Mouse (Mus musculus): ENCODE measurements around the gene Pla2g2e.
A peak's percentile ranks its signal among the peaks of the same experiment; 100 is the strongest.
"Not testable (repeated sequence)": the region's sequence is repeated elsewhere in the genome, so short reads cannot be mapped to it uniquely, and the experiment has no call there.

Pla2g2e gene

DNA sequence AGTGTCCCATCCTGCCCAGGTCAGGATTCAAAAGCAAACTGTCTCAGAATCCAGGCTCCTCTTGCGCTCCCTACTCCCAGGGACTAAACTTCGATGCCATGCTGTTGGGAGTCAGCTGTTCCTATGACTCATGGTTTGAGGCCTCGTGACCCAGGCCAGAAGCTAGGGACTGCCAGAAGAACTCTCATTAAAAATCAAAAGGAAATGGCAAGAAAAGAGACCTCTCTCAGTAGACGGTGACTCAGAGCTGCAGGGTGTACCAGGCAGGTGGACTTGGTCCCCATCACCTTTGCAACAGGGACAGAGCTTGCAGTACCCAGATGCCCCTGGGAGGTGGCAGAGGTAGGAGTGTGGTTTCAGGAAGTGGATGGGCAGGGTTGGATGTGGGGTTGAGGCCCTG lies at the start of gene Pla2g2e:
Pla2g2e (plus strand) TSS at position 212 of the 400 bp plus-strand sequence.
- DNase-seq = no peak

DNA sequence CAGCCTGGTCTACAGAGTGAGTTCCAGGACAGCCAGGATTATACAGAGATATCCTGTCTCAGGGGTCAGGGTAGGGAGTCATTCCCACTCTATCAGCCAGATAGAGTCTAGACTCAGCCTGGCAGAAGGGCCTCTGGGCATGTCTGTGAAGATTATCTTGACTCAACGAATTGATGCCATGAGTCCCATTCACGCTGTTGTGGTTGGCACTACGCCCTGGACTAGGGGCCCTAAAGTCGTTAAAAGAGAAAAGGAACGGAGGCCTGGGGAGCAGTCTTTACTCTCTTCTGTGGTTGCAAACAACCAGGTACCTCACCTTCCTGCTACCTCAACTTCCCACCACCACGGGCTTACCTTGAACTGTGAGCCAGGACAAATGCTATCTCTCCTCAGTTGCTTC lies 37.9 kb upstream of the Pla2g2e start:
- no peak for DNase-seq

DNA sequence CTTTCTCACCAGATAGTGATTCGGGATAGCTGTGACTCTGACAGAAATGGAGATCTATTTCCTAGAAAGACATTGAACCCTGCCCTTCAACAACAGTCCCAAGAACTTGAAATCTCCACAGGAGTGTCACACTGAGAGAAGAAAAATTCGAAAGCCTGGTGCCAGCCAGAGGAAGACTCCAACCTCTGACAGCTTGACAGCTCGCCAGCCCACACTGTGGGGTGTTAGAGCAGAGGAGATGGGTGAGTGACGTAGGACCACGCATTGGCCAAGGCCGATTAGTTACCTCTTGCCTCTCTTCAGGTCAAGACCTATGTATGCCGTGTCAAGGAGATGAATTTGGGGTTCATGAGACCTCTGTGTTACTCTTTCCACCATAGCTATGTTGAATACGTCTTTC lies 37.0 kb upstream of the Pla2g2e start:
- DNase-seq = no peak

DNA sequence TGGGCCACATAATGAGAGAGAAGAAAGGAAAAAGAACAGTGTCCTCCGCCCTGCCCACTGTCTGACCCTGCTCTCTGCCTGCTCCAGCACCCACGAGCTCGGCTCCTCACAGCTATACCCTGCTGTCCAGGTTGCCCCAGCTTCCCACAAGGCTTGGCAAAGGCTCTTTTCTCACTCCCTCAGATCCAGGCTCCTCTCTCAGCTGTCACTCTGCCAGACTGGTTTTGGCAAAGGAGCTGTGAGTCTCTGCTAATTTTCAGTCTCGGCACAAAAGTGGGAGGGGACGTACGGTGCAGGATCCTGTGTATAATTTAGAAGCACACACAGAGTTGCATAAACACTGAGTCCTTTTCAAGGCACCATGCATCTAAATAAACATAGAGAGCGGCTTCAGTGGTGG lies 36.4 kb upstream of the Pla2g2e start:
- peak; percentile 27 for DNase-seq

- DNase-seq = peak; percentile 67
Observed at GRCm38 (mm10) chr4:138851463-138851862, 26.3 kb upstream of the Pla2g2e start.

GRCm38 (mm10) chr4:138852961-138853360 lies 24.8 kb upstream of the Pla2g2e start:
- no peak for DNase-seq

- DNase-seq = no peak
Observed at GRCm38 (mm10) chr4:138855092-138855632, 22.6 kb upstream of the Pla2g2e start.

DNA sequence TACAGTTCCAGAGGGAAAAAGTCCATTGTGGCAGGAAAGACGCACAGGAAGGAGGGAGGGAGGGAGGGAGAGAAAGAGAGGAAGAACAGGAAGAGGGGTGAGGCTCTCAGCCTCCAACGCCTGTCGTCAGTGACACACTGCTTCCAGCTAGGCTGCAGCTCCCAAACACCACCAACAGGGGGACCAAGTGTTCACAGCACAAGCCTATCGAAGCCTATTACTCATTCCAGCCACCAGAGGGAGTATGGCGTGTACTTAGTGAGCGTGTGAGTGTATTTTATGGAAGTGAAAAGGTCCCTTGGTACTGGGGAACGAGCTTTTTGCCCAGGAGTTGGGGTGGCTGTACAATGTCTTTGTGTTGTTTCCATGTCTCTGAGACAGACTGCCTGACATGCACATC lies 21.3 kb upstream of the Pla2g2e start:
- DNase-seq = peak; percentile 64

DNA sequence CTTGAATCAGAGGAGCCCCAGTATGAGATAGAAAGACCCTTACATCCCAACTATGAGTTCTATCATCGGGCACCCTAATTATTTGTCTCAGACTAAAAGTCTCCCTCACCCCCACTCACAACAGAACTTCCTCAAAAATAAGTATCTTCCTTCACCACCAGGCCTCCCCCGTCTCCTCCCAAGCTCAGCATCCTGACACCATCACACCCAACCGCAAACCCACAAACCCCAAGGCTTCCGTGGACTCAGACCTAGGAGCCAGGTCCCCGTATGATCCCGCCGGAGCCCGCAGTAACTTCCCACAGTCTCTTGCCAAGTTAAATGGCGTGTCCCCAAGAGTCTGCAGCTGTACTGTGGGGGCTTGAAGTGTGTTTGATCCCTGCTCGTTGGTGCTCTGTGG lies 20.2 kb upstream of the Pla2g2e start:
- no peak for DNase-seq

DNA sequence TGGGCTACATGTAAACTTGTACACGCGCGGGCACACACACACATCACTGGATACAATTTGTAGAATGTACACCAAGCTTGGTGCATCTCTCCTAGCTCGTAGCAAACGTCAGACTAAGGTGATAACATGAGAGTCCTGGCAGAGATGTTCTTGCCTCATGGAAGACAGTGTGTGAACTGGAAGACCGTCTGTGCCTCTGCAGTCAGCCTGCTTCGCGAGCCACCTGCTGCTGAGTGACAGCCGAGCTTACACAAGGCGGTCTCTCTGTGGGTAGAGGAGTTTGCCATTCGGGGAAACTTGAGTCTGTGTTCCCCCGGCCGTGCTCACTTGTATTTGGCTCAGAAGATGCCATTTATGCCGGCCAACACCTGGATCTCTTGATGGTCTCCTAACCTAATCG lies 19.3 kb upstream of the Pla2g2e start:
- peak; percentile 34 for DNase-seq

DNA sequence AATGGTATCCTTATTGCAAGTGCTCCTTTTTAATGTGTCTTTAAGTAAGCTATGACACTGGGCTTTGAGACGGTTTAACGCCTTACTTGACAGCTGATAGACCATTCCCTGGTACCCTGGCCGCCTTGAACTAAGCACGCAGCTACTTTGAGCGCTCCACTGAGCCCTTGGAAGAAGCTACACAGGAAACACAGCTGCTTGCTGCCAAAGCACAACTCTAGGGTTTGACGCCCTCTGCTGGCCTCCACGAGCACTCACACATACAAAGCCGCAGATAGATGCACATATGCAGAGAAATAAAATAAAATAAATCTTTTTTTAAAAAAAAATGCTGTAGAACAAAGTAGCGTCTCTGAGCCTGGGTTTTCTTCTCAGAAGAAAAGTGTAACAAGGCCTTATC lies 18.5 kb upstream of the Pla2g2e start:
- DNase-seq = peak; percentile 40

DNA sequence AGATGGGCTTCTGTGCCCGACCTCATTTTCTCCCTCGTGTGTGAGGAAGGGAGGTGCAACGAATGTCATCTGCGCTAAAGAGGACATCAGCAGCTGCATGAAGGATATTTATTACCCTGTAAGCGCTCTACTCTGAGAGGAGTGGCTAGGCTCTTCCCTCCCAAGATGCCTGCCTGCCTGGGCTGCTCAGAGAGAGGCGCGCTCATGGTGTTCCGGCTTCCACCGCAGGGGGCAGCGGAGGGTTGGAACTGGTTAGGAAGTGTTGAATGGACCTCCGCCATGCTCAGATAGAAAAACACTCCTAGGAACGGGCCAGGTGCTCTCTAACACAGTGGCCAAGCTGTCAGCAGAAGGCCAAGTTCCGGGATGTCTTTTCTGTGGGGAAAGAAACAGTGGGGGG lies 18.0 kb upstream of the Pla2g2e start:
- DNase-seq = peak; percentile 88

DNA sequence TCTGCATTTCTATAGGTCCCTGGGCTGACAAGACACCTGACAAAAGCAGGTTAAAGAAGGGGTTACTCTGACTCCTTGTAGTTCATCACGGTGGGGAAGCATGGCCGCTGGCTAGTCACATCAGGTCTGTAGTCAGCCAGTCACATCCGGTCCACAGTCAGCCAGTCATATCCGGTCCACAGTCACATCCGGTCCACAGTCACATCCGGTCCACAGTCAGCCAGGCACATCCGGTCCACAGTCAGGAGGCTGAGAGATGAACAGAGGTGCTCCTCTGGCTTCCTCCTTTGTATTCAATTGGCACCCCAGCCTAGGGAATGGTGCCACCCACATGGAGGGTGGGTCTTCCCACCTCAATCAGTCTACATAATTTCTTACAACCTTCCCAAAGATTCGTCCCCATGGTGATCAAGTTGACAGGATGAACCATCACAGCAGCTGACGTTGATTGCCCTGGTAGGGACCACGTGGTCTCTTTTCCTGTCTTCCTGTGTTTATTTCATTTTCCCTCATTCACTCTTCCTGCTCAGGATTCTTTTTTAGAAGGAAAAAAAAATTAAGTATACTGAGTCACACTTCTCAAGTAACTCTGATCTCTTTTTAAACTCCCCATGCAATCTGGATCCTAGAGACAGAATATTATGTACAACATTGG lies 14.3 kb upstream of the Pla2g2e start, which contains the start of gene Pla2g5:
Pla2g5 (minus strand) TSS at position 139 of the 655 bp plus-strand sequence.
- no peak for DNase-seq

- DNase-seq = no peak
Observed at GRCm38 (mm10) chr4:138865092-138865491, 12.7 kb upstream of the Pla2g2e start.

DNA sequence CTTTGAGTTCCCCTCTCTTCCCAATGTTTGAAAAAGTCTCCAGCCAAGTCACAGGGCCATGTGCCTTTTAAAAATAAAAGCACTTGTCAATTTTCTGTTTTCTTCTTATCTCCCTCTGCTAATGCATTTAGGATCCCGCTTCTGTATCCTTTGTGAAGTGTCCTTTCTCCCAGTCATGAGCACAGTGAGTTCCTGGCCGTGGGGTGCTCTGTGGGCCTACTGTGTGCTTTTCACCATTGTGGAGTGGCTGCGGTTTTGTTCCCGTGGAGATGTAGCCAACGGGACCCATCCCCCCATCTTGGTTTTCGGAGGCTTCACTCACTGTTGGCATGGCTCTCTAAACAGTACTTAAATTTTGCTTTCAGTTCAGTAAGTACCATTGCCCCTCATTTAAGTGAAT lies 11.8 kb upstream of the Pla2g2e start:
- DNase-seq = no peak

GRCm38 (mm10) chr4:138866413-138866812 lies 11.3 kb upstream of the Pla2g2e start:
- peak; percentile 47 for DNase-seq

DNA sequence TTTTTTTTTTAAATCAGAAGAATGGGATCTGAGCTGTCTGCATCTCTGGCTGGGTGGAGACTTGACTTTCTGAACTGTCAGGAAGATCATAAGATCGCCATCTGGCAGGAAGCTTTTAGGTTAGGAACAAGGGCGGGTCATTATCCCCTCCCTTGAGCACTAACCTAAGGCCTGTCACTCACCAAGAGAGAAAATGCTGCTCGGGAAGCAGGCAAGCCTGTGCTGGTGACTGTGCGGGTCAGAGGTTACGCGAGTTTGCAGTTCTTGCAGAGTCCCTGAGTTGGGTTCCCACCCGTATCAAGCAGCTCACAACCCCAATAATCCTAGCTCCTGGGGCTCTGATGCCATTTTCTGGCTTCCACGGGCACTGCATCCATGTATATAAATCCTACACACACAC lies 9.1 kb upstream of the Pla2g2e start:
- DNase-seq = no peak

- DNase-seq = no peak
Observed at GRCm38 (mm10) chr4:138873864-138874263, 3.9 kb upstream of the Pla2g2e start, which contains the start of gene Gm13030. Gene Gm13030 (minus strand): TSS chr4:138873964.

DNA sequence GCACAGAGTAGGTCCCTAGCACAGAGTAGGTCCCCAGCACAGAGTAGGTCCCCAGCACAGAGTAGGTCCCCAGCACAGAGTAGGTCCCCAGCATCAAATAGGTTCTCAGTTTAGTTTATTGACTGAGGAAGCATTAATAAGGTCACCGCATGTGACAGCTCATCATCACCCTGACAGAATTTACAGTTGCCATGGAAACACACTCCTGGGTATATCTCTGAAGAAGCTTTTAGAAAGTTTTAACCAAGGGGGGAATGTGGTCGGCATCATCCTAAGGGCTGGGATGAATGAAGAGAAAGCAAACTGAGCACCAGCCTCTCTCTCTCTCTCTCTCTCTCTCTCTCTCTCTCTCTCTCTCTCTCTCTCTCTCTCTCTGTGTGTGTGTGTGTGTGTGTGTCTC lies 2.5 kb upstream of the Pla2g2e start:
- not testable (repeated sequence) for DNase-seq

GRCm38 (mm10) chr4:138875986-138876385 lies 1.8 kb upstream of the Pla2g2e start:
- no peak for DNase-seq

- no peak for DNase-seq
Observed at GRCm38 (mm10) chr4:138878783-138879182, 1.0 kb downstream of the Pla2g2e start.

- no peak for DNase-seq
Observed at GRCm38 (mm10) chr4:138879808-138880207, 2.1 kb downstream of the Pla2g2e start.

GRCm38 (mm10) chr4:138880811-138881584 lies 3.3 kb downstream of the Pla2g2e start:
- no peak for DNase-seq

- DNase-seq = no peak
Observed at GRCm38 (mm10) chr4:138882179-138882578, 4.4 kb downstream of the Pla2g2e start.

All from cerebellum, adult 9-11 months (tissue).